29 mouse cellular contexts compared by ENCODE assay signal in the genomic region with DNA sequence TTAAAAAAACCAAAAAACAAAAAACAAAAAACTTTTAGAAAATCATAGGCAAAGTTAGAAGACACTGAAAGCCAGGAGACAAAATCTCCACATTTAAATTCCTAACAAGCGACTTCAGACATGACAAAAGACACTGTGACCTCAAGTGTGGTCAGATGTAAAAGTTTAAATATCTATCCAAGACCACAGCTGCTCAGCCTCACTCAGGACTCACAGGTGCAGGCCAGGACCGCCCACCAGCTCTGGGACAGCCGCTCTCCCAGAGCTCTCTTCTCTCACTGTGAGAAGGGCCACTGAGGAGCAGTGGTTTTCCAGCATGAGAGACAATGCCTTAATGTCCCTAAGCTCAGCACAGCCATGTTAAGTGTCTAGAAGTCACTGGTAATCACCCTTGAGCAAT. TPM values are rescaled to one million over a fixed set of nuclear protein-coding genes. Genes with fewer than 3 reads are reported as not detected.
DNase-seq lines count a peak whose midpoint lies in the region; ATAC-seq lines count a peak whose summit lies in the region.
"Had no signal": no experiment of that assay in that cellular context is flagged by ENCODE, and none has a peak within 500 bp of the region (broad histone marks: within the 10 kb centered on the region; RNA-seq: fewer than 3 reads in every experiment).

No protein-coding gene starts in this region.

- H3K4me1 ChIP-seq in heart, embryonic 15.5 days (replicated peaks) = peaks cover 16% of the 10 kb centered on the region
- peaks cover 65% of the 10 kb centered on the region for H3K4me1 ChIP-seq in limb, embryonic 13.5 days
- peaks cover 60% of the 10 kb centered on the region for H3K4me1 ChIP-seq in limb, embryonic 10.5 days
- peaks cover 5% of the 10 kb centered on the region; the same call in 1 of the 2 replicates for H3K4me1 ChIP-seq in midbrain, embryonic 11.5 days (ENCODE audit: control insufficient read depth, insufficient read depth, low read length)

- no peak overlapping the region for H3K4me3 ChIP-seq in heart, embryonic 15.5 days
- no peak overlapping the region for H3K4me3 ChIP-seq in limb, embryonic 13.5 days
- H3K4me3 ChIP-seq in limb, embryonic 10.5 days = no peak overlapping the region
- H3K4me3 ChIP-seq in midbrain, embryonic 11.5 days (ENCODE audit: low read depth, low read length) = no peak overlapping the region
- H3K4me3 ChIP-seq: embryonic facial prominence, embryonic 13.5 days; erythroblast, embryonic 14.5 days; hindbrain, embryonic 13.5 days; neural tube, embryonic 15.5 days had no signal

- no peak for ATAC-seq in heart, embryonic 15.5 days (replicated peaks; ENCODE audit: insufficient number of reproducible peaks, insufficient read depth, low FRiP score, low read depth)
- ATAC-seq in limb, embryonic 13.5 days (ENCODE audit: low FRiP score, low read depth) = peak; percentile 41; the same call in 1 of the 2 replicates
- ATAC-seq in midbrain, embryonic 11.5 days (ENCODE audit: low FRiP score) = no peak
- ATAC-seq: forebrain, embryonic 16.5 days had no signal

- H3K36me3 ChIP-seq in heart, embryonic 15.5 days = no peaks in the 10 kb centered on the region
- H3K36me3 ChIP-seq in limb, embryonic 13.5 days = no peaks in the 10 kb centered on the region
- H3K36me3 ChIP-seq in limb, embryonic 10.5 days = peaks cover 8% of the 10 kb centered on the region
- H3K36me3 ChIP-seq in midbrain, embryonic 11.5 days (ENCODE audit: control insufficient read depth, insufficient read depth, low read length) = no peaks in the 10 kb centered on the region
- H3K36me3 ChIP-seq: embryonic facial prominence, embryonic 13.5 days; hindbrain, embryonic 13.5 days; neural tube, embryonic 15.5 days had no signal

- H3K9ac ChIP-seq in heart, embryonic 15.5 days = no peak overlapping the region
- no peak overlapping the region for H3K9ac ChIP-seq in limb, embryonic 13.5 days
- no peak overlapping the region for H3K9ac ChIP-seq in midbrain, embryonic 11.5 days (ENCODE audit: low read length)
- H3K9ac ChIP-seq: embryonic facial prominence, embryonic 13.5 days; hindbrain, embryonic 13.5 days; liver, embryonic 14.5 days; lung, embryonic 14.5 days; neural tube, embryonic 15.5 days had no signal

- intact Hi-C loops in heart, postnatal 14 days (cut with DNase I) = no loop called here

- H3K27me3 ChIP-seq in heart, embryonic 15.5 days = no peaks in the 10 kb centered on the region
- H3K27me3 ChIP-seq in limb, embryonic 13.5 days = no peaks in the 10 kb centered on the region
- no peaks in the 10 kb centered on the region for H3K27me3 ChIP-seq in limb, embryonic 10.5 days (ENCODE audit: low read depth, poor library complexity, severe bottlenecking)
- no peaks in the 10 kb centered on the region for H3K27me3 ChIP-seq in midbrain, embryonic 11.5 days (ENCODE audit: control insufficient read depth, insufficient read depth, low read length)
- H3K27me3 ChIP-seq: embryonic facial prominence, embryonic 13.5 days had no signal

- 71% methylated on average over 3 of the region's 3 CpGs for WGBS in heart, embryonic 15.5 days
- WGBS in limb, embryonic 13.5 days = 72% methylated on average over 3 of the region's 3 CpGs
- WGBS in limb, embryonic 10.5 days = 85% methylated on average over 3 of the region's 3 CpGs
- WGBS in midbrain, embryonic 11.5 days = 73% methylated on average over 3 of the region's 3 CpGs

- H3K27ac ChIP-seq in heart, embryonic 15.5 days = 0 out of 2 replicates have a peak overlapping the region, but pooled peaks have one; percentile 17
- no peak overlapping the region for H3K27ac ChIP-seq in limb, embryonic 13.5 days
- no peak overlapping the region for H3K27ac ChIP-seq in limb, embryonic 10.5 days
- H3K27ac ChIP-seq in midbrain, embryonic 11.5 days (ENCODE audit: low read depth, low read length) = no peak overlapping the region
- H3K27ac ChIP-seq: embryonic facial prominence, embryonic 13.5 days; hindbrain, embryonic 13.5 days; liver, embryonic 14.5 days; neural tube, embryonic 15.5 days had no signal

- DNase-seq in heart, postnatal 14 days = no peak
- no peak for DNase-seq in limb, embryonic 10.5 days (ENCODE audit: low spot score)
- peak; percentile 33 for DNase-seq in Muller cell, postnatal 12 days (ENCODE audit: inconsistent ontology term)
- DNase-seq in midbrain, embryonic 11.5 days (ENCODE audit: low spot score, missing footprints) = no peak
- DNase-seq in gastrocnemius, postnatal 10 days = no peak
- DNase-seq: adrenal gland, postnatal 14 days; cerebellum, adult 11 months; cerebellum, adult 9-10 months; cerebellum, postnatal 36 days; embryo, embryonic 11 days; heart, postnatal 10 days; kidney, adult 18-20 months; liver; lung, embryonic 14.5 days; lung, postnatal 14 days; midbrain, embryonic 14.5 days; retina, postnatal 1 day; right cerebral cortex, postnatal 14 days; thymus, postnatal 4 days had no signal

- no peaks in the 10 kb centered on the region for H3K9me3 ChIP-seq in heart, embryonic 15.5 days (replicated peaks)
- H3K9me3 ChIP-seq in limb, embryonic 13.5 days = no peaks in the 10 kb centered on the region
- no peaks in the 10 kb centered on the region for H3K9me3 ChIP-seq in limb, embryonic 10.5 days (replicated peaks)
- no peaks in the 10 kb centered on the region for H3K9me3 ChIP-seq in midbrain, embryonic 11.5 days (ENCODE audit: control insufficient read depth, low read length)
- H3K9me3 ChIP-seq: embryonic facial prominence, embryonic 13.5 days; G1E; hindbrain, embryonic 13.5 days; neural tube, embryonic 15.5 days had no signal

- no peak overlapping the region for H3K4me2 ChIP-seq in heart, embryonic 15.5 days
- no peak overlapping the region for H3K4me2 ChIP-seq in limb, embryonic 13.5 days (replicated peaks)
- H3K4me2 ChIP-seq in midbrain, embryonic 11.5 days = no peak overlapping the region
- H3K4me2 ChIP-seq: embryonic facial prominence, embryonic 13.5 days; heart, embryonic 11.5 days; hindbrain, embryonic 13.5 days; lung, embryonic 14.5 days; neural tube, embryonic 15.5 days had no signal

RNA-seq across cellular contexts. Expression of a gene that starts 7.3 kb away (rescaled TPM):
- 26.6 and 29.3 TPM in 2 replicates for polyA plus RNA-seq in heart, embryonic 15.5 days (2015; fragmentation: Nextera tagmentation; extraction: Ambion mirVana)
- total RNA-seq in heart, postnatal 14 days (2021) = 10 to 100 TPM; 48.6 to 52.5 TPM
- 30.7 and 31.4 TPM in 2 replicates for polyA plus RNA-seq in limb, embryonic 13.5 days (2015; fragmentation: Nextera tagmentation; extraction: Ambion mirVana)
- 39.1 and 43.8 TPM in 2 replicates for polyA plus RNA-seq in limb, embryonic 10.5 days (2016; fragmentation: Nextera tagmentation; extraction: Ambion mirVana)
- polyA plus RNA-seq in midbrain, embryonic 11.5 days (2014; fragmentation: Nextera tagmentation; extraction: Ambion mirVana) = 11.5 and 12.1 TPM in 2 replicates
- total RNA-seq in gastrocnemius, postnatal 10 days (2021) = 10 to 100 TPM; 56.8 to 57.2 TPM

RNA-seq across cellular contexts. Expression of a gene that starts 38.8 kb away (rescaled TPM):
- polyA plus RNA-seq in heart, embryonic 15.5 days (2015; fragmentation: Nextera tagmentation; extraction: Ambion mirVana) = 11.2 and 13.1 TPM in 2 replicates
- 10 to 100 TPM; 14.8 to 15.9 TPM for total RNA-seq in heart, postnatal 14 days (2021)
- 21.0 and 24.3 TPM in 2 replicates for polyA plus RNA-seq in limb, embryonic 13.5 days (2015; fragmentation: Nextera tagmentation; extraction: Ambion mirVana)
- 20.7 and 22.8 TPM in 2 replicates for polyA plus RNA-seq in limb, embryonic 10.5 days (2016; fragmentation: Nextera tagmentation; extraction: Ambion mirVana)
- 22.7 and 24.0 TPM in 2 replicates for polyA plus RNA-seq in midbrain, embryonic 11.5 days (2014; fragmentation: Nextera tagmentation; extraction: Ambion mirVana)
- total RNA-seq in gastrocnemius, postnatal 10 days (2021) = 10 to 100 TPM in 1 of 2 experiments, 1 to 10 TPM in 1; 9.3 to 10.1 TPM
